ENCODE assay signal across 8 mouse cellular contexts in the genomic region with DNA sequence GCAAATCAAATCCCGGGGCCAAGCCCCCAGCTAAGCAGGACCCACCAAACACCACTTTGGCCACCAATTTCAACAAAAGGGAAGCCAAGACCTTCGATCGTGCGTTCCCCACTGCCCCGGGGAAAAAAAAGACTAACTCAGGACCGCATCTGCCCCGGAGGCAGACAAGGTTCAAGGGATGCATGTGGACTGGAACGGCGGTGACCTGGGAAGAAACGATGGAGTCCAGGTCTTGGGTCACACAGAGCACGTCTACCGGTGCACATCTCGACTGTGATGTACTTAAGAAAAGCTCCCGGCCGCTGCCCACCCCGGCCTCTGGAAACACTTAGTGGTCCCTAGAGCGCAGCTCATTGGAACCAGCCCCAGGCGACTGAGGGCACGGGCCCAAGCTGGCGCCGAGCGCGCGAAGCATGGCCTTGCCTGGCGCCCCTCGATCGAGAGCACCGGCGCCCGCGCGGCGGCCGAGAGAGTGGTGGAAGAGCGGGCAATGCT. TPM values are rescaled to one million over a fixed set of nuclear protein-coding genes. Genes with fewer than 3 reads are reported as not detected.
DNase-seq lines count a peak whose midpoint lies in the region; ATAC-seq and TF ChIP-seq lines count a peak whose summit lies in the region.

No protein-coding gene starts in this region.

- H3K36me3 ChIP-seq in kidney, adult 2 months (ENCODE audit: control insufficient read depth, insufficient read depth, low read length): no peaks in the 10 kb centered on the region
- no peaks in the 10 kb centered on the region for H3K36me3 ChIP-seq in kidney, postnatal 0 days (ENCODE audit: insufficient read depth, low read length)
- no peaks in the 10 kb centered on the region for H3K36me3 ChIP-seq in midbrain, embryonic 15.5 days (replicated peaks)

- no peaks in the 10 kb centered on the region for H3K9me3 ChIP-seq in kidney, postnatal 0 days (replicated peaks; ENCODE audit: low read length)
- no peaks in the 10 kb centered on the region for H3K9me3 ChIP-seq in midbrain, embryonic 15.5 days

- H3K9ac ChIP-seq in kidney, postnatal 0 days (ENCODE audit: low read depth, low read length): peak overlapping the region; percentile 71
- H3K9ac ChIP-seq in midbrain, embryonic 15.5 days: peak overlapping the region; percentile 31

- peak overlapping the region; percentile 59 for H3K4me3 ChIP-seq in kidney, adult 2 months (ENCODE audit: insufficient read depth, low read depth, low read length)
- peak overlapping the region; percentile 59 for H3K4me3 ChIP-seq in kidney, postnatal 0 days (replicated peaks; ENCODE audit: low read depth, low read length)
- peak overlapping the region; percentile 42 for H3K4me3 ChIP-seq in midbrain, embryonic 15.5 days

- H3K4me1 ChIP-seq in kidney, adult 2 months (ENCODE audit: control insufficient read depth, insufficient read depth, low read length): no peaks in the 10 kb centered on the region
- H3K4me1 ChIP-seq in kidney, postnatal 0 days (replicated peaks; ENCODE audit: insufficient read depth, low read length): 0 out of 2 replicates have a peak, but pooled peaks cover 3% of the 10 kb centered on the region
- peaks cover 17% of the 10 kb centered on the region for H3K4me1 ChIP-seq in midbrain, embryonic 15.5 days

- ATAC-seq in kidney, postnatal 0 days (replicated peaks; ENCODE audit: low FRiP score, low read depth): peak; percentile 58
- peak; percentile 62 for ATAC-seq in midbrain, embryonic 15.5 days (replicated peaks)

- H3K27me3 ChIP-seq in kidney, adult 2 months (replicated peaks; ENCODE audit: control insufficient read depth, insufficient read depth, low read length): no peaks in the 10 kb centered on the region
- H3K27me3 ChIP-seq in kidney, postnatal 0 days (ENCODE audit: insufficient read depth, low read length): peaks cover 14% of the 10 kb centered on the region; the same call in 1 of the 2 replicates
- peaks cover 41% of the 10 kb centered on the region for H3K27me3 ChIP-seq in midbrain, embryonic 15.5 days (replicated peaks)

- TF ChIP-seq POLR2A in kidney, adult 2 months (IDR thresholded peaks at IDR 0.05; ENCODE audit: low read depth, low read length): no peak

- H3K27ac ChIP-seq in kidney, adult 2 months (ENCODE audit: insufficient read depth, low read depth, low read length): no peak overlapping the region
- peak overlapping the region; percentile 20; the same call in 1 of the 2 replicates for H3K27ac ChIP-seq in kidney, postnatal 0 days
- H3K27ac ChIP-seq in midbrain, embryonic 15.5 days: no peak overlapping the region

- WGBS in kidney, adult 2 months: 6% methylated on average over 35 of the region's 35 CpGs
- WGBS in kidney, postnatal 0 days: under 1% methylated on average over 31 of the region's 35 CpGs
- 1% methylated on average over 35 of the region's 35 CpGs for WGBS in midbrain, embryonic 15.5 days

- H3K4me2 ChIP-seq in kidney, postnatal 0 days (ENCODE audit: low read length): peak overlapping the region; percentile 65
- peak overlapping the region; percentile 57 for H3K4me2 ChIP-seq in midbrain, embryonic 15.5 days

- TF ChIP-seq CTCF in kidney, adult 2 months (conservative IDR thresholded peaks at IDR 0.05; ENCODE audit: insufficient read depth, insufficient read length, low read depth, low read length): no peak
- no peak; the same call in 1 of the 2 replicates for TF ChIP-seq CTCF in kidney, postnatal 0 days (IDR thresholded peaks at IDR 0.05; ENCODE audit: low read depth)

- DNase-seq in kidney, adult 2 months: peak; percentile 24
- DNase-seq in kidney, adult 8-10 months: no peak
- DNase-seq in adrenal gland, postnatal 25 days: peak; percentile 39
- peak; percentile 41 to 56 for DNase-seq in gastrocnemius, postnatal 4 days (ENCODE audit: low spot score in 2 of 2)
- no peak for DNase-seq in kidney, postnatal 0 days (ENCODE audit: low spot score)
- no peak for DNase-seq in layer of hippocampus, adult 9-10 months (ENCODE audit: low spot score)
- no peak for DNase-seq in left cerebral cortex, adult 9 months (ENCODE audit: low spot score in 2 of 2)

RNA-seq across cellular contexts. Expression of a gene that starts 0.6 kb away (rescaled TPM):
- polyA plus RNA-seq in kidney, adult 2 months (2012; rRNA removed): 3.7 and 6.0 TPM in 2 replicates
- 6.7 and 7.8 TPM in 2 replicates for total RNA-seq in adrenal gland, postnatal 25 days (2021)
- total RNA-seq in gastrocnemius, postnatal 4 days (2021): 1 to 10 TPM; 9.3 to 9.9 TPM
- polyA plus RNA-seq in kidney, postnatal 0 days (2015; fragmentation: Nextera tagmentation; extraction: Ambion mirVana): 6.3 and 7.4 TPM in 2 replicates
- polyA plus RNA-seq in midbrain, embryonic 15.5 days (2015; fragmentation: Nextera tagmentation; extraction: Ambion mirVana): 3.2 and 3.7 TPM in 2 replicates

Comparison
In these comparisons a context has a peak if more than half of its experiments do, and no peak if none do; other contexts are left out.
1. DNase-seq: peak in kidney, adult 2 months (single experiment), adrenal gland, postnatal 25 days (single experiment) and gastrocnemius, postnatal 4 days (2 of 2); none in kidney, adult 8-10 months (0 of 2), kidney, postnatal 0 days (single experiment), layer of hippocampus, adult 9-10 months (single experiment) and left cerebral cortex, adult 9 months (0 of 2).
2. Peak in every context shown above with its lines, with median percentiles within 50 percentile points of each other: H3K4me3 ChIP-seq.